Mouse (Mus musculus): ENCODE measurements at regions not wholly inside any gene's neighbourhood (a gene's known extent, or its start where the extent isn't known, plus 50 kb on each side); places are given as distances from the start of the nearest gene placed in this dataset.

- Histone ChIP-seq H3K4me3 (ENCODE audit: control insufficient read depth in 1 of 2, insufficient read depth in 1 of 2, low read depth in 2 of 2, low read length in 2 of 2) (no peak overlapping the region), H3K9me3 (replicated peaks; ENCODE audit: insufficient read depth, low read length) (no peaks in the 10 kb centered on the region), H3K36me3 (ENCODE audit: control insufficient read depth in 1 of 2, insufficient read depth in 2 of 2, low read length in 2 of 2) (no peaks in the 10 kb centered on the region), H3K27me3 (ENCODE audit: control insufficient read depth in 1 of 2, insufficient read depth in 2 of 2, low read length in 2 of 2) (no peaks in the 10 kb centered on the region), H3K27ac (ENCODE audit: control insufficient read depth, low read depth, low read length) (no peak overlapping the region), H3K9ac (ENCODE audit: control insufficient read depth, low read depth, low read length, poor library complexity, severe bottlenecking) (no peak overlapping the region), H3K79me2 (ENCODE audit: control insufficient read depth, insufficient read depth, low read length, poor library complexity) (no peaks in the 10 kb centered on the region), H3K4me1 (ENCODE audit: control insufficient read depth in 1 of 2, insufficient read depth in 2 of 2, low read length in 2 of 2) (no peaks in the 10 kb centered on the region)
- TF ChIP-seq MYB (IDR thresholded peaks at IDR 0.05; ENCODE audit: low read depth, low read length) (no peak), CHD1 (IDR thresholded peaks at IDR 0.05; ENCODE audit: low read depth, low read length) (no peak), USF1 (IDR thresholded peaks at IDR 0.05; ENCODE audit: low read depth, low read length) (no peak), MEF2A (IDR thresholded peaks at IDR 0.05; ENCODE audit: extremely low read depth, insufficient replicate concordance, low read depth, low read length, poor library complexity, severe bottlenecking) (no peak), MAZ (IDR thresholded peaks at IDR 0.05; ENCODE audit: low read depth, low read length) (no peak), GABPA (IDR thresholded peaks at IDR 0.05; ENCODE audit: low read depth, low read length) (no peak), SIN3A (IDR thresholded peaks at IDR 0.05; ENCODE audit: low read length) (no peak), BHLHE40 (IDR thresholded peaks at IDR 0.05; ENCODE audit: borderline replicate concordance, low read depth, low read length) (no peak), MYC (IDR thresholded peaks at IDR 0.05; ENCODE audit: low read depth, low read length) (no peak), TAL1 (IDR thresholded peaks at IDR 0.05; ENCODE audit: low read length) (no peak), UBTF (IDR thresholded peaks at IDR 0.05; ENCODE audit: borderline replicate concordance, insufficient read depth, low read depth, low read length) (no peak), SMC3 (IDR thresholded peaks at IDR 0.05; ENCODE audit: low read depth, low read length) (no peak), ELF1 (IDR thresholded peaks at IDR 0.05; ENCODE audit: low read depth, low read length) (no peak), NRF1 (IDR thresholded peaks at IDR 0.05; ENCODE audit: insufficient read depth, low read depth, low read length, poor library complexity, severe bottlenecking) (no peak), ZNF384 (IDR thresholded peaks at IDR 0.05; ENCODE audit: low read depth, low read length) (no peak), ETS1 (IDR thresholded peaks at IDR 0.05; ENCODE audit: low read depth, low read length) (no peak), USF2 (IDR thresholded peaks at IDR 0.05; ENCODE audit: borderline replicate concordance in 1 of 2, insufficient read depth in 1 of 2, low read depth in 1 of 2, low read length in 2 of 2) (no peak), CTCF (IDR thresholded peaks at IDR 0.05 in 2 of 3, conservative IDR thresholded peaks at IDR 0.05 in 1 of 3; ENCODE audit: control insufficient read depth in 1 of 3, insufficient read depth in 1 of 3, low read depth in 2 of 3, low read length in 3 of 3, poor library complexity in 1 of 3, severe bottlenecking in 1 of 3) (no peak), E2F4 (IDR thresholded peaks at IDR 0.05; ENCODE audit: borderline replicate concordance, low read depth, low read length) (no peak)
- DNase-seq (ENCODE audit: low read depth, low spot score) = no peak
Observed at GRCm38 (mm10) chr5:119097576-119098193, 537.2 kb downstream of the Med13l start.

GRCm38 (mm10) chr5:119099817-119100216, 539.3 kb downstream of the Med13l start:
- no peak overlapping the region for H3K4me3 ChIP-seq (ENCODE audit: control insufficient read depth in 1 of 2, insufficient read depth in 1 of 2, low read depth in 2 of 2, low read length in 2 of 2)
- H3K27me3 ChIP-seq (ENCODE audit: control insufficient read depth in 1 of 2, insufficient read depth in 2 of 2, low read length in 2 of 2) = no peaks in the 10 kb centered on the region
- H3K36me3 ChIP-seq (ENCODE audit: control insufficient read depth in 1 of 2, insufficient read depth in 2 of 2, low read length in 2 of 2) = no peaks in the 10 kb centered on the region
- no peaks in the 10 kb centered on the region for H3K79me2 ChIP-seq (ENCODE audit: control insufficient read depth, insufficient read depth, low read length, poor library complexity)
- H3K4me1 ChIP-seq (ENCODE audit: control insufficient read depth in 1 of 2, insufficient read depth in 2 of 2, low read length in 2 of 2) = no peaks in the 10 kb centered on the region
- no peak for TF ChIP-seq MYC (IDR thresholded peaks at IDR 0.05; ENCODE audit: low read depth, low read length)
- TF ChIP-seq NELFE (IDR thresholded peaks at IDR 0.05; ENCODE audit: low read depth, low read length) = no peak
- no peak for TF ChIP-seq UBTF (IDR thresholded peaks at IDR 0.05; ENCODE audit: borderline replicate concordance, insufficient read depth, low read depth, low read length)
- no peak for DNase-seq (ENCODE audit: low read depth, low spot score)
- H3K27ac ChIP-seq (ENCODE audit: control insufficient read depth, low read depth, low read length) = no peak overlapping the region
- no peaks in the 10 kb centered on the region for H3K9me3 ChIP-seq (replicated peaks; ENCODE audit: insufficient read depth, low read length)
- no peak overlapping the region for H3K9ac ChIP-seq (ENCODE audit: control insufficient read depth, low read depth, low read length, poor library complexity, severe bottlenecking)
